Mouse (Mus musculus): ENCODE results near the gene Gm49387.

Gm49387 gene

DNA sequence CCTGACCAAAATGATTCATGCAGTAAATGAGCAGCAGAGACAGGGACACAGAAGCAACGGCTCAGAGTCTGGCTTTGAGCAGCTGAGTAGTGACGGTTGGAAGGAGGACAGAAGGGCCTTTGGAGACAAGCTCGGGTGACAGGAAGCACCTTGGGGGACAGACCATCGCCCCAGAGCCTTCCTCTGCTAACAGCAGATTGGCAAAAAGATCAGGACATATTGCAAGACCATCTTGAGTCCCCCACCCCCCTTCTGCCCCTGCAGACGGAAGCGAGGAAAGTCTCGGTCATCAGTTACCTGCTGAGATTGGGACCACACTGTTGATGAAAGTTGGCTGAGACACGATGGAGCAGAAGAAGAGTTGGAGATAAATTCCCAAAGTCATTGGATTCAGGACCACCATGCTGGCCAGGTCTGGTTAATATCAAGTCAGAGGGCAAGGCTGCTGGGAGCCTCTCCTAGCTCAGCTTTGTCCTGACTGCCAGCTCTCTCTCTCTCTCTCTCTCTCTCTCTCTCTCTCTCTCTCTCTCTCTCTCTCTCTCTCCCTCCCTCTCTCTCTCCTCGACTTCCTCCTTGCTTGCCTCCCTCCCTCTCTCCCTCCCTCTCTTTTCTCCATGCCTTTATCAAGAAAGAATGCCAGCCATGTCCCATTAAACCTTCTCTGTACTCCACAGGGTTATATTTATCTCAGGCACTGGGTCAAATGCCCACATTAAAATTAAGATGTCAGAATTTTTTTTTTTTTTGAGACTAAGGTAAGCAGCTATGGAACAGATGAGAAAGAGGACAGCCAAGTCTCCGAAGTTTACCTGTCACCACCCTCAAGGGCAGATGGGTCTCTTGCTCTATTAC is 63.6 kb downstream of the Gm49387 start:
- DNase-seq (ENCODE audit: low read depth, low spot score): no peak

- no peak for DNase-seq (ENCODE audit: low read depth, low spot score)
Measured at GRCm38 (mm10) chr14:31575866-31576265, 64.8 kb downstream of the Gm49387 start.

DNA sequence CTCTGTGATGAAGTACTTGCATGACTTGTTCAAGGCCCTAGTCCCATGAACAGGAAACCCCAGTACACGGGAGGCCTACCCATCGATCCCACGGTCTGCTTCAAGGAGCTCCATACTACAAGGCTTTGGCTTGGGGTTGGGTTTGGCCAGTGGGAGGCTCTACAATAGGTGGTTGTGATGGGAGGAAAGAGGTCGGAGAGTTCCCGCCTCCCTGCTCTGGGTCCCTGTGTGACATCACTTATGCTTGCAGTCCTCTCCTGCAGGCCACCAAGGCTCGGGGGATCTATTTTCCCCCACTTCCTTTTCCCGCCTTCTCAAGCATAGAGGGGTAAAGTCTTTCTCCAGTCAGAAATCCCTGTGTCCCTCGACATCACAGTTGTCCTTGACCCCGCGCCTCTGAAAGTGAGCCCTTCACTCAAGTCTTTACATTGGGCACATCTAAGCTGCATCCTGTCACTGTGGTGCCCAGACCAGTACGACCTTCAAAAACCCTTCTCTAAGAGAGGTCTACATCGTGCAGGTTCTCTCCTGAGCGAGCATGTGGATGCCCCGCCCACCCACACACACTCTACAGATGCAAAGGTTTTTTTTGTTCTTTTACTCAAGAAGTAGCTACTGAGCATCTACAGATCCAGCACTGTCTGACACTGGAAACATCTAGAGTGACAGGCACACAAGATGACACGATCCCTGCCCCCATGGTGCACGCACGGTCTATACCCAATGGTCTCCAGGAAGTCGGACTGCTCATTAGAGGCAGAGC is 65.6 kb downstream of the Gm49387 start:
- no peak for DNase-seq (ENCODE audit: low read depth, low spot score)

GRCm38 (mm10) chr14:31572561-31573175 is 68.0 kb downstream of the Gm49387 start:
- DNase-seq (ENCODE audit: low read depth, low spot score): no peak

DNA sequence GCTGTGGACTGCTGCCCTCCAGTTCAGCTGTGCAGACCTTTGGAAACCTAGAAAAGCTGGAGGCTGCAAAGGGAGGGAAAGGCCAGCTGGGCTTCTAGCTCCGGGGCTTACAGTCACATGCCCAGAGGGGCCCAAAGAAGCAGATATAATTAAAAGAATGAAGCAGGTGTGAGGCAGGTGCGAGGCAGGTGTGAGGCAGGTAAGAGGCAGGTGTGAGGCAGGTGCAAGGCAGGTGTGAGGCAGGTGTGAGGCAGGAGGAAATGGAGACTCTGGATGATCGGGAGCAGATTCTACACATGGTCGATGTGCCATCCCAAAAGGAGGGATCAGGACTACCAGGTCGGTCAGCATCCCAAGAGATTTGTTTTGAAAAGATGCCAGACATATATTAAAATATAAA is 69.3 kb downstream of the Gm49387 start:
- no peak for DNase-seq (ENCODE audit: low read depth, low spot score)

DNA sequence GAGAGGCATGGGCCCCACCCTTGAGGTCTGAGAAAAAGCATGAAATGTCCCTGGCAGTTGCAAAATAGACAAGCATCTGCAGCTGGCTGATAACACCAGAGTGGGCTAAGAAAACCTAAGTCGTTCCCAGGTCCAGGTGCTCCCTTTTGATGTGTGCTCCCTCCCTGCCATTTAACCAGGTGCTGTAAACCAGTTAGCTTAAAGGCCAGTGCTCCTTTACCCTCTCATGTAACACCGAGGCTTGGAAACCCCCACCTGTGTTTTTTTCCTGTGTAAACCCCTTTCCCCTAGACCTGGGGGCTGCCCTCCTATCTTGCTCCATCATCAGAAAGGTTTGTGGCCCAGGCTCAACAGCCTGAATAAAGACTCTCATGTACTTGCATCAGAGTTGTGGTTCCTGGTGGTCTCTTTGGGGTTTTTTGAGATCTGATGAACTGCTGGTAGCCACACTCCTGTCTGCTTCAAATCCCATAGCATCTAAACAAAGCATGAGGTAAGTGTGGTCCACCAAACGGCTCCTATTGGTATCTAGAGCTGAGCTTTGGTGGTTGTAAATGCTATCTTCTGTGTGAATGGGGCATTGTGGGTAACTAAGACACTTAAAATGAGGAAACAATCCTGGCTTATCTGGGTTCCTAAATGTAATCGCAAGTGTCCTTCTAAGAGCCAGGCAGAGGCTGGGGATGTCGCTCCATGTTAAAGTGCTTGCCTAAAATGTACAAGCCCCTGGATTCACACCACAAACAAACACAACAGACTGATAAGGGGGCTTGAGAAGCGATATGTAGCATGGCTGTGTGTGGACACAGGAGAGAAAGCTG is 70.3 kb downstream of the Gm49387 start:
- no peak for DNase-seq (ENCODE audit: low read depth, low spot score)

- DNase-seq (ENCODE audit: low read depth, low spot score): no peak
Measured at GRCm38 (mm10) chr14:31569151-31569631, 71.5 kb downstream of the Gm49387 start.

DNA sequence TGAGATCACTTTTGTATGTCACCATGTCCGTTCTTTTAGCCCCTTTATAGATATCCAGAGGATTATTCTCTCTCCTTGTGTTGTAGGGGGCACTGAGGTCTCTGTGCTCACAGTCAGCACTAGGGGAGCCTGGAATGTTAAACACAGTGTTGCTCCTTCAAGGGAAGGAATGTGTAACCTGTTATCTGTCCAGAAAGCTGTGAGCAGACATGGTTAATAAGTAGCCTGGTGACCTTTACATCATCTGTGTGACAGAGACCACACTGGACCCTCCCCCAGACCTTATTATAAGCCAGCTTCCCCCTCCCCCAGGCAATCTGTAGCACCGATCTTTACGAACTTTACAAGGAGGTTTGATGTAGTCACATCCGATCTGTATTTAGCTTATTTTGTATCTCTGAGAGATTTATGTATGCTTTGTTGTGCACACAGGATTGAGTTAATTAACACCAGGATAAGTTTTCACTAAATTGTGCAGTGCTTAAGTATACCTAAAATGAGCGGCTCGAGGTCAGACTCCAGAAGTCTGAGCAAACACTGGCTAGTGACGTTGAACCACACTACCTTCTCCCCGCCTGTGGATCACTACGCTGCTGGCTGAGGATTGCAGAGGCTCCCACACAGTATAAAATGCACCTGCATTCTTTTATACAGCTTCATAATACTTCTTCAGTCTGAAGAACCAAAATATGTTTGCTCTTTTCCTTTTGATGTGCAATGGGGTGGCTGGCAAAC is 75.0 kb downstream of the Gm49387 start:
- DNase-seq (ENCODE audit: low read depth, low spot score): no peak

DNA sequence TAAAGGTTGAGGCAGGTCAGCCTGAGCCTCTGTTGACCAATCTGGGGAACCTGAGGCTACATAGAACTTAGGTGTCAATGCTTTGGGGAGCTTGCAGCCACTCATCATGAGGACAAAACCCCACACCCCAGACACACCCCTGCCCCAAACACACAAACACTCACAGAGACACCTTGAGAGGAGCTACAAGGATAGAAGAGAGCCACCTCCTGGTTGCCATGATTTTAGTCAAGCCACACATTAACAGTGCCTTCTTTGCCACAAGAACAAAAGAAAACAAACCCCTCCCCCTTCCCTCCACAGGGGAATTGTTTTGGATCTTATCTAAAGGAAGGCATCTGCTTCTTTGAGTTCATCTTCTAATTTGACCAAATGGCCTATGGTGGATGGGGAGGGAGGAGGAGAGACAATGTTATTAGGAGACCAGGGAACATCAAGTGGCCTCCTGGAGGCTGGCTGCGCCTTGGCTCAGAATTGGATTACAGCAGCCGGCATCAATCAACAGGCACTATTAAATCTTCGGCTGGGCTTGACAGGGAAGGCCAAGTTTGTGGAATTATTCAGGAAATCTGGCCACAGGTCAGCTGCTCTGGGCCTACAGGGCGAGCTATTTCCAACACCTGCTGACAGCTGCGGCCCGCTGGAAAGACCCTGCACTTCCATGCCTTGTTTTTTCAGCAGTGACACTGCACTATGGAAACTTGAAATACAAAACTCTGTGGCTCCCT is 76.1 kb downstream of the Gm49387 start:
- DNase-seq (ENCODE audit: low read depth, low spot score): no peak

GRCm38 (mm10) chr14:31560886-31561285 is 79.8 kb downstream of the Gm49387 start:
- DNase-seq (ENCODE audit: low read depth, low spot score): no peak

GRCm38 (mm10) chr14:31559216-31559615 is 81.5 kb downstream of the Gm49387 start:
- DNase-seq (ENCODE audit: low read depth, low spot score): no peak

GRCm38 (mm10) chr14:31557784-31558183 is 82.9 kb downstream of the Gm49387 start:
- DNase-seq (ENCODE audit: low read depth, low spot score): no peak

GRCm38 (mm10) chr14:31557273-31557672 is 83.4 kb downstream of the Gm49387 start:
- DNase-seq (ENCODE audit: low read depth, low spot score): no peak

- DNase-seq (ENCODE audit: low read depth, low spot score): no peak
Measured at GRCm38 (mm10) chr14:31556526-31557260, 84.0 kb downstream of the Gm49387 start.

DNA sequence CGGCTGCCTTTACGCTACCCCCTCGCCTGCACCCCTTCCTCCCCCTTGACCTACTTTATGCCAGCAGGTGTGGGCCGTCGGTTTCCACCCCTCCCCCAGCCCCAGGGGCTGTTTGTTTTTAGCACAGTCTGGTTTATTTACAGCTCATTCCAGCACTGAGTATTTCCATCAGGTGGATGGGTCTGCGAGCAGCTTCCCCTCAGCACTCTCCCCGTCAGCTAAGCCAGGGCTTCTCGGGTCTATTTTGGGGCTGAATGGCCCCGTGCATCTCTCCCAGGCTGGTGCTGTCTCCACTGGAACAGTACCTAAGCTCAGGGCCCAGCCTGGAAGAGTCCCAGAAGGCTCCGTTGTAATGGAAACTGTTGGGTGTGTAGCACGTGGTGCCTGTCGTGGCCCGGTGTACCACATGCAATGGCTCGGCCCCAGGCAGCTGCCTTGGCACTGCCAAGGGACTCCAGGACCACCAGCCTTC is 84.7 kb downstream of the Gm49387 start:
- no peak for DNase-seq (ENCODE audit: low read depth, low spot score)

DNA sequence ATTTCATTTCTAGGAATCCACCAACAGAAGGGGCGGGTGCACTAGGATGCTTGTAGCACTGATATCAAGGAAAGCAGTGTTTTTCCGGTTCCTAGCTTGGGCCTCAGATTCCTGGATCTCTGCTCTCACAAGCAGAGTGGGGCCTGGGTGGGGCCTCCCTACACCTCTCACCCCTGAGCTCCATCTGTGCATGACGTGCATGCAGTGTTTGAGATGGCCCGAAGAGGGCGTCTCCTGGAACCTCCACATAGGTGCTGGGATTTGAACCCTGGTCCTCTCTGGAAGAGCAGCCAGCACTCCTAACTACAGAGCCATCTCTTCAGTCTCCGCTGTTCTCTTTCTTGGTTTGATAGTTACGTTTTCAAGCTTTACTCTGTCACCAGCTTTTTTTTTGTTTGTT is 85.7 kb downstream of the Gm49387 start:
- DNase-seq (ENCODE audit: low read depth, low spot score): no peak

DNA sequence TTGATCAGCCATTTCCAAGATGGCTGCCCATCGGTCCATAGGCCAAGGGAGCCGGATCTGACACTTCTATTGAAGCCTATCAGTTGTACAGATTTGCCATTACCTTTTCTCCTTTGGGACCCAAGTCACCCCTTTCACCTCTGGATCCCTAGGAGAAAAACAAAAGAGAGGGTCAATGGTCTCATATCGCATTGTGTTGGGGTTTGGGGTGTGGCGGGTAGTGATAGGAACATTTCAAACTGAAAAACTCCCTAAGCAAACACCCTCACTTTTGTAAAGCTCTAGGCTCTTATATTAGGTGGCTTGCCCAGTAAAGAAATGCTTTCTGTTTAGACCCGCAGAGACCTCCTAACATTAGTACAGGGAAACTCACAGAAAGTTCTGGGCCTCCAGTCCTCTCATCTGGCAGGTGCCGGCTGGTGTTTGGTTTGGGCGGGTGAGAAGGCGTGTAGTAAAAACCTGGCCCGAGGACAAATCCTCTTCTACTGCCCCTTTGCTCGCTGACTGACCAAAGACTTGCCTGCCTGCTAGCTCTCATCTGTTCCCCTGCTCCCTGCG is 96.7 kb downstream of the Gm49387 start:
- no peak for DNase-seq (ENCODE audit: low read depth, low spot score)

DNA sequence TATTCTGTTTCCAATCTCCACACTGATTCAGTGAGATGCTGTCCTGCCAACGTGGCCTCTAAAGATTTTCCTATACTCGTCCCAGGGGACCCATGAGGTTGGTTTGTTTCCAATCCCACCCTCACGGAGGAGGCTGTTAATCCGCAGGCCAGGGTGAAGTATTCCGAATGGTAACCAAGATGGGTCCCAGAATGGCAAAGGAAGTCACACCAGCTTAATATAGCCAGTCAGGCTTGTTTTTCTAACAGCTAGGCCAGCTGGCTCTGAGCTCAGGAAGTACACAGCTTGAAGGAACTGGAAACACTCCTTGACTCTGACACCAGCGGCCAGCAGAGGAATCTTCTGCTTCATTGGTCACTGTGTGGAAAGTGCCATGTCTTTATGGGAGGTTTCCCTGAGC is 103.4 kb downstream of the Gm49387 start:
- DNase-seq (ENCODE audit: low read depth, low spot score): no peak

- no peak for DNase-seq (ENCODE audit: low read depth, low spot score)
Measured at GRCm38 (mm10) chr14:31532656-31533055, 108.0 kb downstream of the Gm49387 start.
